Mouse (Mus musculus) left cerebral cortex, postnatal 36 days (tissue): ENCODE data around the gene Dact2. TPM values are rescaled to one million over a fixed set of nuclear protein-coding genes. Genes with fewer than 3 reads are reported as not detected.

ENCODE experiments used
- DNase-seq, 2 experiments: peaks; one replicate each; pipeline ENCODE4 v3.0.0; 2021 to 2022; ENCODE audit warnings: low spot score in 2 of 2, mixed read lengths in 1 of 2
- intact Hi-C: fragments of 180-260 bp; cut with DNase I; formaldehyde crosslinking; loops from one replicate; pipeline ENCODE4 v1.15.1; 2025
- total RNA-seq, 2 experiments: library from RNA; stranded (reverse); gene quantifications; 2 replicates each; pipeline ENCODE4 v1.2.3; 2021

The Dact2 gene
- total RNA-seq, 2 experiments from 2014 or later: 73.9 to 113 TPM

- intact Hi-C loops: loop anchor here (5.0 kb wide), 1 partner anchor 68 kb away; no protein-coding TSS in a partner anchor
- DNase-seq: no peak
Measured at GRCm38 (mm10) chr17:14178911-14179310, 25.2 kb downstream of the Dact2 start.

- intact Hi-C loops: loop anchor here (5.0 kb wide), 1 partner anchor 69 kb away; no protein-coding TSS in a partner anchor
- DNase-seq: no peak
Measured at GRCm38 (mm10) chr17:14178475-14178874, 25.6 kb downstream of the Dact2 start.

DNA sequence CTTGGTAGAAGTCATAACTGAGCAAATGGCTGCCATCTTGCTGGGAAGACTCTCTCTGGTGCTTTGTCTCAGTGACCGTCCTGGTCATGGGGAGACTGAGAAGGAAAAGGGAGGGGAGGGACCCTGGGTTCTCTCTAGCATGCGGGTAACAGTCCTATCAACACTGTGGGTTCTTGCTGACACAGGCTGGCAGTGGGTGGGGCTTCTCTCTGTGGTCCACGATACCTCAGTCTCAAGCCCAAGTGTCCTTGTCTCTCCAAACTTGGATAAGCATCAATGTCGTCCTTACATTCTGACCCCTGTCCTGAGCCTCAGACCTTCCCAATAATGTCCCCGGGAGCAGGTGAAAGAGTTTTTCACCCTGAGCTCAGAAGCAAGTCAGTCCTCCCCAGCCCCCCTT is 26.1 kb downstream of the Dact2 start:
- intact Hi-C loops: loop anchor here (5.0 kb wide), 1 partner anchor 69 kb away; no protein-coding TSS in a partner anchor
- no peak for DNase-seq

DNA sequence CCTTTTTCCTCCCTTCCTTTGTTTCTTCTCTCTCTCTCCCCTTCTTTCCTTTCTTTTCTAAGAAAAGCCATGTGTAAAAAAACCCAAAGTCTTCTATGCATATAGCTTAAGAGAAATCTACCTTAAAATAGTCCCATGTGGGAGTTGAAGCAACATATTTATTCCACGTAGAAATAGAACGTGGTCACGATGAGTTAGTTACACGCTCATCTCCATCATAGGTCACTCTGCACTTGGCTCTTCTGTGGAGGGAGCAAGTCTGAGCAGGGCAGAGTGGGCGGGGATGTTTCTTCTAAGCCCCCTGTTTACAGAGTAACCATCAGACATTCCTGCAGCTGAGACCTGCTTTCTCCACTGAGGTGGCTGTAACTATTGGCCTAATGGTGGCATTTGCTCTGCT is 27.1 kb downstream of the Dact2 start:
- intact Hi-C loops: loop anchor here (5.0 kb wide), 1 partner anchor 70 kb away; no protein-coding TSS in a partner anchor
- no peak for DNase-seq

- intact Hi-C loops: loop anchor here (5.0 kb wide), 1 partner anchor 72 kb away; no protein-coding TSS in a partner anchor
Measured at GRCm38 (mm10) chr17:14175704-14176103, 28.4 kb downstream of the Dact2 start.

DNA sequence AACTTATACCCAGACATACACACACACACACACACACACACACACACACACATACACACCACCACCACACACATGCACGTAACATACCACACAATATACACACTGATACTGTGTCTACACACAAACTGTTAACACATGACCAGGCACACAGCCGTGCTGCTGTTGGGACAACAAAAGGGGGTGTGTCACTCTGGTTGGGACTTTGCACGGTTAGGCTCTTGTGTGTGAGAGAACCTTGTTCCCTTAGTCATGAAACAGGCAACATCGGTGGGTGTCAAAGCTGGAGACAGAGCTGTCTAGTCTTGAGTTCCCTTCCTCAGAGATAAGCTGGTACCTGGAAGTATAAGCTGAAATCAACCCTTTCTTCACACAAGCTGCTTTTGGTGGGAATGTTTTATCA is 29.1 kb downstream of the Dact2 start:
- intact Hi-C loops: loop anchor here (5.0 kb wide), 1 partner anchor 72 kb away; no protein-coding TSS in a partner anchor
- no peak for DNase-seq

More at GRCm38 (mm10) chr17:14175704-14176103, 28.4 kb downstream of the Dact2 start:
- DNase-seq: peak; percentile 80 to 85

- DNase-seq: no peak
- intact Hi-C loops: no loop called here
Measured at GRCm38 (mm10) chr17:14174401-14174800, 29.7 kb downstream of the Dact2 start.

GRCm38 (mm10) chr17:14173459-14173858 is 30.6 kb downstream of the Dact2 start:
- intact Hi-C loops: no loop called here
- DNase-seq: no peak

- intact Hi-C loops: no loop called here
- no peak for DNase-seq
Measured at GRCm38 (mm10) chr17:14172731-14173130, 31.4 kb downstream of the Dact2 start.

DNA sequence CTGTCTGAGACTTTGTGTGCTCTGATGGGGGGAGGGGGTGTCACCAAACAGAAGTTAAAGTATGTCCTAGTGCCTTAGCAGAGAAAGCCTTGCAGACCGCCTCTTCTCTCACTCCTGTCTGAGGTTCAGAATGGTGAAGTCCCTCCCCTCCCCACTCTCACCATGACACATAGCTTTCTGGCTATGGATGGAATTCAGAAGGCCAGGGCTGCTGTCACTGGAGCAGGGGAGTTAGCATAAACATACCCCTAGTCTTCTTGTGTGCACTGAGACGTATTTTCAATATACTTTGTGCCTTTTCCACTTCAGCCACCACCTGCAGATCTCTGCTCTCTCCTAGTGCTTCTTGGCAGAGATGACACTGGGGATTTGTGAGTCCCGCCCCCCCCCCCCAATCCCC is 31.9 kb downstream of the Dact2 start:
- DNase-seq: no peak
- intact Hi-C loops: no loop called here

DNA sequence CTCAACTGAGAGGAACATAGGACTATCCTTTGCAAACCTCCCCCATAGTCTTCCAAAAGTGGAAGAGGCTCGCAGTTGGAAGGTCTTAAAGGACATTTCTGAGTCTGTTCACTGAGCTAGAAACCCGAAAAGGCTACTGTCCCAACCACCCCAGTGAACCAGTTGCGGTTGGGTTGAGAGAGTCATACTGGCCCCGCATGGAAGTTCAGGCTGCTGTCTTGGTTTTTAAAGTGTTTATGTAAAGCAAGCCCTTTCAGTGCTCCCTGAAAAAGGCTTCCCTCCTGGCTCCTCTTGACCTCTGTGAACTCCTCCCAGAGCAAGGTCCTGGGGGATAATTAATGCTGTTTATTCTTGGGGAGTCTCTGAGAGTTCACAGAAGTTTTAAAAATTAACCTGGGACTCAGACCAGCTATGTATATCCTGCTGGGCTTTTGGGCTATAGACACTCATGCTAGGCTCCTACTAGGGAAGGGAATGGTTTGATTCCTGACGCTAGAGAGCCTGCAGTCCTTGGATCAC is 33.1 kb downstream of the Dact2 start:
- intact Hi-C loops: no loop called here
- DNase-seq: no peak

- no peak for DNase-seq
- intact Hi-C loops: loop anchor here (5.0 kb wide), 1 partner anchor 33 kb away; the partner anchor contains the start of gene Dact2
Measured at GRCm38 (mm10) chr17:14169431-14169830, 34.7 kb downstream of the Dact2 start.

DNA sequence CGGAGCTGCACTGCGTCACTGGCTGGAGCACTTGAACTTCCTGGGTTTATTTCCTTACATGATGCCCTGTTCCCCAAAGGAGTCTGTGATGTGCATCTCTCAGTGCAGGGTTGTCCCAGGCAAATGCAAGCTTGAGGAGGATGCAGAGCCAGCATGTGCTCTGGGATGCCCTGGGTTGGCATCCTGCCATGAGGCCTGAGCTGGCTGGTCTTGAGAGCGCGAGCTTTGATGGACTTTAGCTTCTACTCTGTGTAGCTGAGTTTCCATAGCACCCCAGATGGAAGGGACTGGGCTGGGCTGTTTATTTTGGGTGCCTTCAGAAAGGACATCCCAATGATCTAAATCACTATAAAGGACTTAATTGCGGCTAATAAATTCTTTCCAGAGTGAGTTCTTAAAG is 36.5 kb downstream of the Dact2 start:
- no peak for DNase-seq
- intact Hi-C loops: loop anchor here (5.0 kb wide), 1 partner anchor 35 kb away; the partner anchor contains the start of gene Dact2

DNA sequence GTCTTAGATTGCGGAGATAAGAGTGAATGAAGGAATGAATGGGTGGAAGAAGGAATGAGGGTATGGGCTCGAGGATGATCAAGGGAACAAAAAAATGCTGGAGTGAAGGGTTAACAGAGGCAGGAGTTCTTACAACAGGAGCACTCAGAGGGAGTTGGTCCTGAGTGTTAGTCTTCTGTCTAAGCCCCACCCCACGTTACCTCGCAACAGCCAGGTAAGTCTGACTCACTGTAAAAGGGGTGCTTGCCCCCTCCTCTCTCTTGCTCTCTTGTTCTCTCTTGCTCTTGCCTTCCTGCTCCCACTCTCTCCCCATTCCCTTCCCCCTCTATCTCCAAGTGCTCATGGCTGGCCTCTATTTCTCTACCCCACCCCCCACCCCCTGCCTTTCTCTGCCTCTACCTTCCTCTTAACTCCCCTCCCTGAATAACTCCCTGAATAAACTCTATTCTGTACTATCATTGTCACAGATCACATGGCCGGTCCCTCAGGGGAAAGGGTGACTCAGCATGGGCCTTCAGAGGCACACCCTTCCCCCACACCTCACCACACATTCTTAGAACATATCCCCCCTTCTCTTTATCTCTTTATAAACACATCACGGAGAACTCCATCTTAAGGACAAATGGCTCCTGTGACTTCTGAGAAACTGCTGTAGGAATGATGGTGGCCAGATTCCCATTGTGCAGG is 37.2 kb downstream of the Dact2 start:
- intact Hi-C loops: loop anchor here (5.0 kb wide), 1 partner anchor 35 kb away; the partner anchor contains the start of gene Dact2

GRCm38 (mm10) chr17:14165934-14166610 is 38.0 kb downstream of the Dact2 start:
- peak in 1 of 2 experiments; percentile 52 for DNase-seq
- intact Hi-C loops: loop anchor here (5.0 kb wide), 1 partner anchor 36 kb away; the partner anchor contains the start of gene Dact2

More for the DNA sequence above, 37.2 kb downstream of the Dact2 start:
- DNase-seq: no peak

GRCm38 (mm10) chr17:14165332-14165876 is 38.7 kb downstream of the Dact2 start:
- peak; percentile 51 to 67 for DNase-seq
- intact Hi-C loops: loop anchor here (5.0 kb wide), 1 partner anchor 37 kb away; the partner anchor contains the start of gene Dact2

GRCm38 (mm10) chr17:14160846-14161245 is 43.3 kb downstream of the Dact2 start:
- DNase-seq: no peak
- intact Hi-C loops: no loop called here

- intact Hi-C loops: no loop called here
- no peak for DNase-seq
Measured at GRCm38 (mm10) chr17:14157779-14158195, 46.3 kb downstream of the Dact2 start.
